Mouse (Mus musculus) C2C12 (cell line): Measurements from ENCODE around the gene Tapt1. TPM values are rescaled to one million over a fixed set of nuclear protein-coding genes. Genes with fewer than 3 reads are reported as not detected.

ENCODE experiments used
- H3K27me3 ChIP-seq: one replicate; pipeline ENCODE4 v1.6.1; 2011; ENCODE audit not compliant: control insufficient read depth, insufficient read depth, insufficient read length
- H3K36me3 ChIP-seq: one replicate; pipeline ENCODE4 v1.6.1; 2011; ENCODE audit not compliant: control insufficient read depth, insufficient read depth
- H3K4me3 ChIP-seq: one replicate; pipeline ENCODE4 v1.5.1; 2011; ENCODE audit warnings: mild to moderate bottlenecking, control low read depth; ENCODE audit not compliant: poor library complexity, insufficient read depth, severe bottlenecking
- H3K79me2 ChIP-seq: one replicate; pipeline ENCODE4 v1.6.1; 2011; ENCODE audit not compliant: control insufficient read depth, insufficient read depth
- H3K79me3 ChIP-seq: one replicate; pipeline ENCODE4 v1.6.1; 2011; ENCODE audit warnings: low read depth, control low read depth
- H3ac ChIP-seq: one replicate; pipeline ENCODE3; 2011; ENCODE audit warnings: low read depth; ENCODE audit not compliant: control insufficient read depth, insufficient read length
- CEBPB ChIP-seq: IDR thresholded peaks from one replicate; pipeline ENCODE4 v1.6.1; 2011; ENCODE audit warnings: low read depth, mild to moderate bottlenecking, control low read depth, moderate library complexity
- CTCF ChIP-seq: IDR thresholded peaks from one replicate; pipeline ENCODE4 v1.5.1; 2011; ENCODE audit not compliant: control insufficient read depth, insufficient read depth, insufficient read length
- FOSL1 ChIP-seq: IDR thresholded peaks from one replicate; pipeline ENCODE4 v1.8.0; 2011; ENCODE audit warnings: mild to moderate bottlenecking, low read length; ENCODE audit not compliant: poor library complexity, insufficient read depth, severe bottlenecking
- MAX ChIP-seq: IDR thresholded peaks from one replicate; pipeline ENCODE4 v1.6.1; 2011; ENCODE audit warnings: mild to moderate bottlenecking, control low read depth
- MYOD1 ChIP-seq: IDR thresholded peaks from one replicate; pipeline ENCODE4 v1.6.1; 2011; ENCODE audit warnings: low read depth; ENCODE audit not compliant: control insufficient read depth, insufficient read length
- MYOG ChIP-seq: IDR thresholded peaks from one replicate; pipeline ENCODE4 v1.6.1; 2011; ENCODE audit not compliant: control insufficient read depth, insufficient read length; ENCODE audit errors: extremely low read depth
- USF1 ChIP-seq: IDR thresholded peaks from one replicate; pipeline ENCODE4 v1.6.1; 2011; ENCODE audit warnings: low read depth, mild to moderate bottlenecking, control low read depth, moderate library complexity
- polyA plus RNA-seq: library from polyadenylated mRNA; unstranded; fragments of >200 nt; fragmentation: generic; extraction: Trizol; gene quantifications from one replicate; pipeline ENCODE4 v1.2.1, GENCODE M21; 2012; ENCODE audit warnings: missing spikeins

Tapt1 gene
- polyA plus RNA-seq, 1 experiment: 13.0 TPM

DNA sequence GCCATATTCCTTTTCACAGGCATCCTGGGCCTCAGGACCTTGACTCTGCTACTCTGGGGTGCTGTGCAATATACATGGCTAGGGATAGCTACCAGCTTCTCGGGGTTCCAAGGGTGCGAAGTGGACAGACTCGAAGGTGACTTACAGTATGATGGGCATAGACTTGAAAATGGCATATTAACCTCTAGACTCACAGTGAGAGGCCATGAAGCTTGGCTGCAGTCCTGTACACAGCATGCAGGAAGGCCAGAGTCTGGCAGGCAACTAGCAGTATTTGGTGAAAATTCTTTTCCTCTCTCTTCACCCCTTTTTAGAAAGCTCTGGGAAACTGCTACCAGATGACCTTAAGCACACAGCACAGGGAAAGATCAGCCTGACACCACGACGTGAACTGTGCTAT is 52.4 kb downstream of the Tapt1 start:
- Histone ChIP-seq H3ac (no peak overlapping the region), H3K36me3 (peaks cover 34% of the 10 kb centered on the region), H3K27me3 (no peaks in the 10 kb centered on the region), H3K79me2 (no peaks in the 10 kb centered on the region), H3K79me3 (no peaks in the 10 kb centered on the region), H3K4me3 (no peak overlapping the region)
- TF ChIP-seq CTCF (no peak), CEBPB (no peak), MAX (no peak), MYOG (no peak), USF1 (no peak), MYOD1 (no peak), FOSL1 (no peak)

DNA sequence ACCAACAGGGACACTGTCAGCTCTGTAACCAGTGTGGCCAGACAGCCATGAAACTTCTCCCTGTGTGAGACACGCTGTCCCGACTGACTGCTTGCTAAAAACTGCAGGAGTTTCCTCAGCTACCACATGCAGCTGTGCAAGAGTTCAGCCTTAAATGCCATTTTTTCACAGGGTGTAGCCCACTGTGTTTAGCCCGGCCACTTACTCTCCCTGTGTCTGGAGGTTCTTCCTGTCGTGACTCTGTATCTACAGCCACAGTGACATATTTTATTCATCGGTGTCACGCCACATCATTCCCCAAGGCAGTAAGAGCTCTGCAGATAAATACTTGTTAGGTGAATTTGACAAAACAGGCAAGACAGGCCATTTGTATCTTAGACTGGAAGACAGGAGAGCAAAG is 59.6 kb downstream of the Tapt1 start:
- Histone ChIP-seq H3K4me3 (no peak overlapping the region), H3K36me3 (no peaks in the 10 kb centered on the region), H3ac (no peak overlapping the region), H3K79me2 (no peaks in the 10 kb centered on the region), H3K27me3 (no peaks in the 10 kb centered on the region), H3K79me3 (no peaks in the 10 kb centered on the region)
- TF ChIP-seq CTCF: no peak

GRCm38 (mm10) chr5:44165854-44166253 is 60.6 kb downstream of the Tapt1 start:
- no peaks in the 10 kb centered on the region for H3K36me3 ChIP-seq
- no peak overlapping the region for H3ac ChIP-seq
- TF ChIP-seq MYOD1: no peak
- no peak for TF ChIP-seq USF1
- no peak for TF ChIP-seq MYOG
- TF ChIP-seq FOSL1: no peak
- TF ChIP-seq CTCF: no peak
- no peak for TF ChIP-seq MAX
- TF ChIP-seq CEBPB: no peak
- H3K27me3 ChIP-seq: no peaks in the 10 kb centered on the region
- H3K79me2 ChIP-seq: no peaks in the 10 kb centered on the region
- H3K79me3 ChIP-seq: no peaks in the 10 kb centered on the region
- no peak overlapping the region for H3K4me3 ChIP-seq

GRCm38 (mm10) chr5:44164233-44164776 is 62.1 kb downstream of the Tapt1 start:
- Histone ChIP-seq H3K79me2 (no peaks in the 10 kb centered on the region), H3ac (no peak overlapping the region), H3K79me3 (no peaks in the 10 kb centered on the region), H3K27me3 (no peaks in the 10 kb centered on the region), H3K36me3 (no peaks in the 10 kb centered on the region), H3K4me3 (no peak overlapping the region)
- TF ChIP-seq FOSL1: no peak
- no peak for TF ChIP-seq USF1
- TF ChIP-seq MYOD1: no peak
- no peak for TF ChIP-seq MYOG
- TF ChIP-seq CEBPB: no peak
- no peak for TF ChIP-seq MAX

DNA sequence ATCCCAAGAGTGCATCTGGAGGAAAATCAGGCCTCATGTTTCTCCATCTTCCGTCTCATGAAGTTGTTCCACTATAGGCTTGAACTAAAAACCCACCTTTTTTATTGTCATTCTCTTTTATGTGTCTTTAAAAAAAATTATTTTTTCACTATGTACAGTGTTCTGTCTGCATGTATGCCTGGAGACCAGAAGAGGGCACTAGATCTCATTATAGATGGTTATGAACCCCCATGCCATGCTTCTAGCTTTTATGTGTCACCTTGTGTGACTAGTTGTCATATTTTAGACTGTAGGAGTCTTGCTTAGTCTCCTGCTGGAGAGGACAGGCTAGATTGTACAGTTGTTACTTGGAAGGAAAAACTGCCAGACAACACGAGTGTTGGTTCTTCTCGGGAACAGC is 63.1 kb downstream of the Tapt1 start:
- H3K79me2 ChIP-seq: no peaks in the 10 kb centered on the region
- H3K36me3 ChIP-seq: no peaks in the 10 kb centered on the region
- no peaks in the 10 kb centered on the region for H3K79me3 ChIP-seq
- no peak overlapping the region for H3ac ChIP-seq
- no peak overlapping the region for H3K4me3 ChIP-seq
- TF ChIP-seq MAX (no peak), USF1 (no peak), MYOG (no peak), FOSL1 (no peak), CEBPB (no peak), CTCF (no peak), MYOD1 (no peak)
- H3K27me3 ChIP-seq: no peaks in the 10 kb centered on the region

GRCm38 (mm10) chr5:44162786-44163185 is 63.6 kb downstream of the Tapt1 start:
- Histone ChIP-seq H3K79me2 (no peaks in the 10 kb centered on the region), H3K27me3 (no peaks in the 10 kb centered on the region), H3K79me3 (no peaks in the 10 kb centered on the region), H3K4me3 (no peak overlapping the region), H3K36me3 (no peaks in the 10 kb centered on the region), H3ac (no peak overlapping the region)
- TF ChIP-seq MYOG: no peak
- no peak for TF ChIP-seq FOSL1
- no peak for TF ChIP-seq USF1
- TF ChIP-seq MYOD1: no peak
- no peak for TF ChIP-seq CTCF
- no peak for TF ChIP-seq MAX
- no peak for TF ChIP-seq CEBPB
